Mouse (Mus musculus): Measurements from ENCODE around the gene Adam1b.

DNA sequence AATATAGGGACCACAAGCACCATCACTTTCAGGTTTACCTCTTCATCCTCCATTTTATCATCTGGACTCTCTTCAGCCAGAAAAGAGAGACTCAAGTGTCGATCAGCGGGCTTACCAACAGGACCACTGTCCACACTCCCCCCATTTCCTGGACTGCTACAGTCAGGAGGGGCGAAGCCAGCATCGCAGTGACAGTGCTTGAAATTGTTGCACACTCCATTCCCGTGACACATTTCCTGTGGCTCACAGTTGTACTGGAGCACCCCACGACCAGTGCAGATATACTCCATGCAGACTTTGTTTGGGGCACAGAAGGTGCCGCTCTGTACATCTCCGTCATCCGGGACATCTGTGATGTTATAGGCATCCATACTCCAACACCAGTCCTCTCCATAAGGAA, 15.7 kb upstream of the Adam1b start:
- TF ChIP-seq CTCF (IDR thresholded peaks at IDR 0.05; ENCODE audit: low read depth, low read length) (no peak), POLR2A (IDR thresholded peaks at IDR 0.05; ENCODE audit: extremely low read depth, insufficient read depth, low read length) (no peak)
